Mouse (Mus musculus): ENCODE data around the gene Prr12.

DNA sequence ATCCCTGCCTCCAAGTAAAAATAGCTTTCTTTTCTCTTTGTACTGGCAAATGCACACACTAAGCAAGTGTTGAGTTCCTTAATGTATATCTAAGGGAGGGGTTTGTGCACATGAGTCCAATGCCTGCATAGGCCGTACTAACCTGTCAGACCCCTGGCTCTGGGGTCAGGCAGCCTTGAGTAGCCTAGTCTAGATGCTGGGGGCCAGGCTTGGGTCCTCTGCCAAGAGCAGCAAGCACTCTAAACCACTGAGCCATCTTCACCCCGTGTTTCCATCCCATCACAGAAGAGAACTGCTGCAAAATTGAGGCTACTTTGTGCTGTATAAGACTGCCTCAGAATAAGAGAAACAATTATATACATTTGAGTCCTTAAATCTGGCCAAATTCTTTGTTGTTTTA lies 25.1 kb upstream of the Prr12 start:
- no peak for TF ChIP-seq HCFC1 (IDR thresholded peaks at IDR 0.05; ENCODE audit: borderline replicate concordance, insufficient read depth, low read length)
- no peak for TF ChIP-seq MAFK (IDR thresholded peaks at IDR 0.05; ENCODE audit: insufficient read depth, low read depth, low read length)
- TF ChIP-seq CHD2 (IDR thresholded peaks at IDR 0.05; ENCODE audit: low read depth, low read length): no peak

Measured in ES-E14 (cell line).